Mouse (Mus musculus) stomach, embryonic 16.5 days (tissue): ENCODE measurements at regions not wholly inside any gene's neighbourhood (a gene's known extent, or its start where the extent isn't known, plus 50 kb on each side); places are given as distances from the start of the nearest gene placed in this dataset.

Source experiments
- ATAC-seq: fragments of 200-750 bp; cut with Nextera tagmentation; 2 replicates; pipeline ENCODE4 v1.8.0; 2017; ENCODE audit warnings: moderate number of reproducible peaks, moderate TSS enrichment; ENCODE audit not compliant: insufficient read depth, low FRiP score
- H3K27ac ChIP-seq: fragments of 300-500 bp; sonication (generic); 2 replicates; pipeline ENCODE4 v1.5.1; 2014; ENCODE audit warnings: low read length
- H3K27me3 ChIP-seq: fragments of 300-500 bp; sonication (generic); 2 replicates; pipeline ENCODE4 v1.6.1; 2014; ENCODE audit warnings: low read length, control low read depth, mixed read lengths; ENCODE audit not compliant: control insufficient read depth, insufficient read depth
- H3K36me3 ChIP-seq: fragments of 300-500 bp; sonication (generic); 2 replicates; pipeline ENCODE4 v1.6.1; 2014; ENCODE audit warnings: low read length; ENCODE audit not compliant: control insufficient read depth, insufficient read depth
- H3K4me1 ChIP-seq: fragments of 300-500 bp; sonication (generic); 2 replicates; pipeline ENCODE4 v1.6.1; 2014; ENCODE audit warnings: low read length, control low read depth, mixed read lengths; ENCODE audit not compliant: control insufficient read depth, insufficient read depth
- H3K4me2 ChIP-seq: fragments of 300-500 bp; sonication (generic); 2 replicates; pipeline ENCODE4 v1.6.1; 2014; ENCODE audit warnings: low read depth, low read length, mixed read lengths
- H3K4me3 ChIP-seq: fragments of 300-500 bp; sonication (generic); replicated peaks from 2 replicates; pipeline ENCODE4 v1.5.1; 2014; ENCODE audit warnings: mild to moderate bottlenecking, low read length
- H3K9ac ChIP-seq: fragments of 300-500 bp; sonication (generic); 2 replicates; pipeline ENCODE4 v1.6.1; 2014; ENCODE audit warnings: low read length
- H3K9me3 ChIP-seq: fragments of 300-500 bp; sonication (generic); replicated peaks from 2 replicates; pipeline ENCODE4 v1.6.1; 2016; ENCODE audit warnings: low read length, control low read depth; ENCODE audit not compliant: control insufficient read depth
- WGBS: fragments of 180-500 bp; shearing (Covaris S2); extraction: QIAGEN DNeasy Blood & Tissue Kit; methylation state at CpG from one replicate; pipeline ENCODE4 v1.1.7; 2014; 5-methylcytosine and 5-hydroxymethylcytosine counted together

GRCm38 (mm10) chr5:91751168-91751567 is 211.7 kb downstream of the Rchy1 start:
- Histone ChIP-seq H3K4me2 (no peak overlapping the region), H3K27me3 (no peaks in the 10 kb centered on the region), H3K36me3 (no peaks in the 10 kb centered on the region), H3K9me3 (no peaks in the 10 kb centered on the region), H3K9ac (no peak overlapping the region), H3K27ac (no peak overlapping the region), H3K4me3 (no peak overlapping the region), H3K4me1 (peaks cover 6% of the 10 kb centered on the region)
- no peak for ATAC-seq
- 40% methylated on average over 6 of the region's 6 CpGs for WGBS

GRCm38 (mm10) chr5:91746077-91746476 is 216.8 kb downstream of the Rchy1 start:
- H3K27ac ChIP-seq = no peak overlapping the region
- peaks cover 6% of the 10 kb centered on the region for H3K4me1 ChIP-seq
- no peak overlapping the region for H3K9ac ChIP-seq
- 55% methylated on average over 5 of the region's 5 CpGs for WGBS
- no peaks in the 10 kb centered on the region for H3K36me3 ChIP-seq
- no peak overlapping the region for H3K4me2 ChIP-seq
- no peak overlapping the region for H3K4me3 ChIP-seq
- H3K9me3 ChIP-seq = no peaks in the 10 kb centered on the region
- no peak for ATAC-seq
- H3K27me3 ChIP-seq = no peaks in the 10 kb centered on the region

- peaks cover 2% of the 10 kb centered on the region; the same call in 1 of the 2 replicates for H3K4me1 ChIP-seq
- H3K27ac ChIP-seq = no peak overlapping the region
- no peaks in the 10 kb centered on the region for H3K9me3 ChIP-seq
- no peaks in the 10 kb centered on the region for H3K27me3 ChIP-seq
- no peak overlapping the region for H3K4me3 ChIP-seq
- H3K36me3 ChIP-seq = no peaks in the 10 kb centered on the region
- H3K4me2 ChIP-seq = no peak overlapping the region
- no peak for ATAC-seq
- H3K9ac ChIP-seq = no peak overlapping the region
Measured at GRCm38 (mm10) chr5:91744389-91744788, 218.5 kb downstream of the Rchy1 start.

GRCm38 (mm10) chr5:91740159-91740537 is 222.7 kb downstream of the Rchy1 start:
- H3K27me3 ChIP-seq = no peaks in the 10 kb centered on the region
- ATAC-seq = no peak
- no peaks in the 10 kb centered on the region for H3K36me3 ChIP-seq
- no peak overlapping the region for H3K4me3 ChIP-seq
- H3K27ac ChIP-seq = peak overlapping the region; percentile 75; the same call in 1 of the 2 replicates
- WGBS = 25% methylated on average over 4 of the region's 4 CpGs
- no peak overlapping the region for H3K9ac ChIP-seq
- H3K4me1 ChIP-seq = peaks cover 4% of the 10 kb centered on the region
- H3K9me3 ChIP-seq = no peaks in the 10 kb centered on the region
- no peak overlapping the region for H3K4me2 ChIP-seq

GRCm38 (mm10) chr5:91739433-91740158 is 222.2 kb downstream of the Parm1 start:
- no peak overlapping the region for H3K9ac ChIP-seq
- H3K4me1 ChIP-seq = peaks cover 4% of the 10 kb centered on the region
- peak overlapping the region; percentile 75 for H3K27ac ChIP-seq
- H3K9me3 ChIP-seq = no peaks in the 10 kb centered on the region
- no peaks in the 10 kb centered on the region for H3K27me3 ChIP-seq
- WGBS = 19% methylated on average over 16 of the region's 16 CpGs
- no peak overlapping the region for H3K4me3 ChIP-seq
- H3K4me2 ChIP-seq = peak overlapping the region; percentile 25; the same call in 1 of the 2 replicates
- no peaks in the 10 kb centered on the region for H3K36me3 ChIP-seq
- peak; percentile 89 for ATAC-seq

GRCm38 (mm10) chr5:91732002-91732401 is 214.6 kb downstream of the Parm1 start:
- no peak for ATAC-seq
- Histone ChIP-seq H3K4me2 (no peak overlapping the region), H3K4me1 (no peaks in the 10 kb centered on the region), H3K27ac (no peak overlapping the region), H3K9me3 (no peaks in the 10 kb centered on the region), H3K4me3 (no peak overlapping the region), H3K27me3 (no peaks in the 10 kb centered on the region), H3K9ac (no peak overlapping the region), H3K36me3 (no peaks in the 10 kb centered on the region)
- WGBS = 85% methylated on average over 5 of the region's 5 CpGs

GRCm38 (mm10) chr5:91731155-91731554 is 213.7 kb downstream of the Parm1 start:
- Histone ChIP-seq H3K4me3 (no peak overlapping the region), H3K4me1 (no peaks in the 10 kb centered on the region), H3K36me3 (no peaks in the 10 kb centered on the region), H3K9ac (no peak overlapping the region), H3K27me3 (no peaks in the 10 kb centered on the region), H3K27ac (no peak overlapping the region), H3K9me3 (no peaks in the 10 kb centered on the region), H3K4me2 (no peak overlapping the region)
- WGBS = 65% methylated on average over 5 of the region's 5 CpGs
- no peak for ATAC-seq

- peak; percentile 76 for ATAC-seq
- WGBS = 46% methylated on average over 3 of the region's 3 CpGs
- Histone ChIP-seq H3K4me1 (no peaks in the 10 kb centered on the region), H3K4me3 (no peak overlapping the region), H3K27me3 (no peaks in the 10 kb centered on the region), H3K9ac (no peak overlapping the region), H3K4me2 (no peak overlapping the region), H3K9me3 (no peaks in the 10 kb centered on the region), H3K36me3 (no peaks in the 10 kb centered on the region), H3K27ac (no peak overlapping the region)
Measured at GRCm38 (mm10) chr5:91729868-91730267, 212.5 kb downstream of the Parm1 start.

GRCm38 (mm10) chr5:91729415-91729814 is 212.0 kb downstream of the Parm1 start:
- no peaks in the 10 kb centered on the region for H3K9me3 ChIP-seq
- no peak for ATAC-seq
- 66% methylated on average over 4 of the region's 4 CpGs for WGBS

More at GRCm38 (mm10) chr5:91729415-91729814, 212.0 kb downstream of the Parm1 start:
- H3K9ac ChIP-seq = no peak overlapping the region
- no peak overlapping the region for H3K27ac ChIP-seq
- no peaks in the 10 kb centered on the region for H3K27me3 ChIP-seq
- H3K4me1 ChIP-seq = no peaks in the 10 kb centered on the region
- H3K4me3 ChIP-seq = no peak overlapping the region
- H3K4me2 ChIP-seq = no peak overlapping the region
- no peaks in the 10 kb centered on the region for H3K36me3 ChIP-seq
